Mouse (Mus musculus) intestine, embryonic 16.5 days (tissue): ENCODE data around the gene Slc46a2. TPM values are rescaled to one million over a fixed set of nuclear protein-coding genes. Genes with fewer than 3 reads are reported as not detected.

Experiments
- ATAC-seq: fragments of 200-750 bp; cut with Nextera tagmentation; 2 replicates; pipeline ENCODE4 v1.8.0; 2017; ENCODE audit warnings: moderate TSS enrichment, moderate library complexity
- H3K27ac ChIP-seq: fragments of 300-500 bp; sonication (generic); 2 replicates; pipeline ENCODE4 v1.5.1; 2014; ENCODE audit warnings: mild to moderate bottlenecking, low read length
- H3K27me3 ChIP-seq: fragments of 300-500 bp; sonication (generic); replicated peaks from 2 replicates; pipeline ENCODE4 v1.6.1; 2014; ENCODE audit warnings: low read length, control low read depth, mixed read lengths; ENCODE audit not compliant: control insufficient read depth, insufficient read depth
- H3K36me3 ChIP-seq: fragments of 300-500 bp; sonication (generic); 2 replicates; pipeline ENCODE4 v1.6.1; 2014; ENCODE audit warnings: low read length, control low read depth; ENCODE audit not compliant: control insufficient read depth, insufficient read depth
- H3K4me1 ChIP-seq: fragments of 300-500 bp; sonication (generic); 2 replicates; pipeline ENCODE4 v1.6.1; 2014; ENCODE audit warnings: low read length, control low read depth, mixed read lengths; ENCODE audit not compliant: control insufficient read depth, insufficient read depth
- H3K4me2 ChIP-seq: fragments of 300-500 bp; sonication (generic); 2 replicates; pipeline ENCODE4 v1.6.1; 2014; ENCODE audit warnings: low read depth, low read length, control low read depth
- H3K4me3 ChIP-seq: fragments of 300-500 bp; sonication (generic); 2 replicates; pipeline ENCODE4 v1.5.1; 2014; ENCODE audit warnings: mild to moderate bottlenecking, low read length
- H3K9ac ChIP-seq: fragments of 300-500 bp; sonication (generic); 2 replicates; pipeline ENCODE4 v1.6.1; 2014; ENCODE audit warnings: low read depth, low read length
- H3K9me3 ChIP-seq: fragments of 300-500 bp; sonication (generic); 2 replicates; pipeline ENCODE4 v1.6.1; 2016; ENCODE audit warnings: low read length, control low read depth; ENCODE audit not compliant: control insufficient read depth
- WGBS: fragments of 180-500 bp; shearing (Covaris S2); extraction: QIAGEN DNeasy Blood & Tissue Kit; methylation state at CpG from one replicate; pipeline ENCODE4 v1.1.7; 2014; 5-methylcytosine and 5-hydroxymethylcytosine counted together
- polyA plus RNA-seq: library from polyadenylated mRNA; unstranded; fragments of >200 nt; fragmentation: Nextera tagmentation; extraction: Ambion mirVana; gene quantifications from 2 replicates; pipeline ENCODE4 v1.2.1, GENCODE M21; 2015

The Slc46a2 gene
- polyA plus RNA-seq: not detected in 2 replicates

DNA sequence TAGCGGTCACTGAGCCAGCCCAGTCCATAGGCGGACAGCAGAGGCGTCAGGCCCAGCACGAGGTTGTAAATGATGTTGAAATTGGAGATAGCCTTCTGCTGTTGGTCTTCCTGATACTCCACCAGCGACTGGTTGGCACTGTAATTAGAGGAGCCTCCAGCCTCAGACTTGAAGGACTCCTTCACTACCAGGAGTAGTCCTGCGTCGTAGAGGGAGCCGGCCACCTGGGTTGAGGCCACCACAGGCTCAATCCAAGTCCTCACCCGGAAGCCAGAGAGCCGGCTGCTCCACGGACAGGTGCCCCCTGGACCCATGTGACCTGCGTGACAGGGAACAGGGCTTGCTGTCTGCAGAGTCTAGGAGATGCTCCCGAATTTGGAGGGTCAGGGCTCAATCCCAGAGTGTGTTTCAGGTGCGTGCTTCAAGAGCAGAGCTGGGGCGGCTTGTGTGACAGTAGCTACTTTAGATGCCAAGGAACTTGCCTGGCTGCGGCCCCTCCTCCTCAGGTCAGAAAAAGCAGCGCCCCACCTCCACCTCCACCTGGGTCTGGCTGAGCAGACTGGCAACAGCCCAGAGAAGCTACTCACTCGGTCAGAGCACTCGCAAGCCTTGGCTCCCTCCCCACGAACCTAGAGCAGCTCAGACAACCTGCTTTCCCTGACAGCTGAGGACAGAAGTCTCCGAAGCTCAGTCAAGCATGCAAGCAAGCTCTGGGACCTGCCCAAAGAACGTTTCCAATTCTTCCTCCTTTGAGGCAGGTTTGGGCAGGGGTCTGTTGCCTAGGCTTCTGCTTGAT, at the start of gene Slc46a2:
TSS of gene Slc46a2 (minus strand) at position 449 of the 796 bp plus-strand sequence.
- H3K9ac ChIP-seq: no peak within 1 kb of the TSS
- H3K9me3 ChIP-seq: no peaks in the 10 kb centered on the region
- H3K4me2 ChIP-seq: 0 out of 2 replicates have a peak within 1 kb of the TSS, but pooled peaks have one; percentile 17
- ATAC-seq: no peak
- H3K27me3 ChIP-seq: no peaks in the 10 kb centered on the region; the same call in 1 of the 2 replicates
- H3K27ac ChIP-seq: no peak within 1 kb of the TSS
- no peaks in the 10 kb centered on the region for H3K4me1 ChIP-seq
- H3K4me3 ChIP-seq: no peak within 1 kb of the TSS
- H3K36me3 ChIP-seq: no peaks in the 10 kb centered on the region
- WGBS: 15% methylated on average over 22 of the region's 22 CpGs

DNA sequence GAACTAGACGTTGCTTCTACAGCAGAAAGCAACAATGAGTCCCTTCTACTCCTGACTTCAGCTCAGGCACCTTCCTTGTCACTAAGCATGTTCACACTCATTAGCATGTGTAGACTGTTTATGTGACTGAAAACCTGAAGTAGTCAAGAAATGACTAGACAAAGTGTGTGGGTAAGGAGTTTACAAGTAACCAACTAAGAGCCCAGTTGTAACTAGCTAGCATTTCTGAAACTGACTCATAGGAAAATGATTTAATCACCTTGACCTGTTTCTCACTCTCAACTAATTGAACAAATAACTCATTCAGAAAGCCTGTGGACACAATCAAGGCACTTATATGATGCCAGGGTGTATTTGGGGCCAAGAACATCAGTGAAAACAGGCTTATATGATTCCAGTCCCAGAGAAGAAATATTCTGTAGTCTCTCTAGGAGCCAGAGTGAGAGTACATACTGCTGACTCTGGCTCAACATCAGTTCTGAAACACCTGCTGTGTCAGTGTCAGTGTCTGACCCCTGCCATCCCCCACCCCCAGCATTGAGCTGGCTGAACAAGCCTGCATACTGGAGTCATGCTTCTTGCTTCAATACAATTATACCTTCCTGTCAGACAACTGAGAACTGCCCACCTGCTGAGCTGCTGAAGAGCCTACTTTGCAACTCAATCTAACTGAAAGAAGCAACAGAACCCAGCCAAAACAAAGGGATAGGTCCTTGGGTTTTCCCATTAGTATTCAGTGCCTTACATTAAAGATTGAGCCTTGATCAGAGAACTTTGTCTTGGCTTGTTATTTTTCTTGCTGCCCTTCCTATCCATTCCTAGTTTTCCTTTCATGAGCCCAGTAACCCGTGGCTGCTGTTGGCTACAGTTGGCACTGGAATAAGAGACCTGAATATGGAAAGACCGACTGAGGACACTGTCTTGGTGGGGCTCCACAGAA, 48.8 kb upstream of the Slc46a2 start, which contains the start of gene Mup6:
TSS of gene Mup6 (plus strand) at position 890 of the 940 bp plus-strand sequence.
- ATAC-seq: no peak

DNA sequence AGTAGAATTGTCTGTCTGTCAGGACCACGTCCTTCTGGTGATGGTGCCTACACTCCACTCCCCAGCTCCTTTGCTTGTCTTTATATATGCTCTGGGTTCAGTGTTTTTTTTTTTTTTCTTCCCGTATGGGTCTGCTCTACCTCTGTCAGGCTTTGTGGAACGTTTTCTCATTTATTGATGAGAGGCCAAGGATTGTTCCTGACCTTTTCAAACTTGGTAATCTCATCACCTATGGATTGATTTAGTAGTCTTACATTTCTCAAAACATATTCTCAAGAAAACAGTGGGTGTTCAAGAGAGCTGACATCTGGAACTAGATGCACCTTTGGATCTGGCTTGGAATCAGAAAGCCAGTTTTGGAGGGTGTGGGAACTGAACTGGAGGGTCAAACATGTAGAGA, 45.8 kb upstream of the Slc46a2 start, which contains the start of gene Mup4:
TSS of gene Mup4 (minus strand) at position 101 of the 400 bp plus-strand sequence.
- H3K9me3 ChIP-seq: no peaks in the 10 kb centered on the region
- WGBS: 78% methylated on average over 3 of the region's 3 CpGs
- H3K4me3 ChIP-seq: no peak within 1 kb of the TSS
- no peaks in the 10 kb centered on the region for H3K36me3 ChIP-seq
- H3K9ac ChIP-seq: no peak within 1 kb of the TSS
- H3K27ac ChIP-seq: no peak within 1 kb of the TSS
- no peak within 1 kb of the TSS for H3K4me2 ChIP-seq
- no peak for ATAC-seq
- no peaks in the 10 kb centered on the region for H3K4me1 ChIP-seq
- no peaks in the 10 kb centered on the region for H3K27me3 ChIP-seq

More for the DNA sequence above, 48.8 kb upstream of the Slc46a2 start, which contains the start of gene Mup6:
- WGBS: 56% methylated on average over 3 of the region's 3 CpGs
- H3K27ac ChIP-seq: no peak within 1 kb of the TSS
- H3K4me1 ChIP-seq: no peaks in the 10 kb centered on the region
- no peak within 1 kb of the TSS for H3K4me3 ChIP-seq
- H3K4me2 ChIP-seq: no peak within 1 kb of the TSS
- no peak within 1 kb of the TSS for H3K9ac ChIP-seq
- H3K36me3 ChIP-seq: no peaks in the 10 kb centered on the region
- no peaks in the 10 kb centered on the region for H3K9me3 ChIP-seq
- H3K27me3 ChIP-seq: no peaks in the 10 kb centered on the region

DNA sequence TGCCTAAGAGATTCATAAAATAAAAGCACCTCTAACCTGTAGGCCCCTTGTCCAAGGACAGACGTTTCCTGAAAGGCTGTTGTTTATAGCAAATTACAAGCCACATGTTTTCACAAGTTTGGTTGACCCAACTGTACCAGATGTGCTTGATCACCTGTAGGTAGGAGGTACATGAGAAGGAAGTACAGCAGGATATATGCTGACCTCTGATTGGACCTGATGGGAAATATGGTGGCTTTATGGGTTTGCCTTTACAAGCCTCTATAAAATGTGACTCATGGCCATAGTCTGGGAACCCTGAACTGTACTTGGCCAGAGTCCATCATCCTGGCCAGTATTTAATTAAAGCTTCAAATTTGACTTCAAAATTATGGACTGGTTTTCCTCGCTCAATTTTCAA, 22.7 kb upstream of the Slc46a2 start:
- ATAC-seq: peak; percentile 50; the same call in 1 of the 2 replicates
- 67% methylated on average over 2 of the region's 2 CpGs for WGBS
- no peaks in the 10 kb centered on the region for H3K9me3 ChIP-seq
- H3K27me3 ChIP-seq: no peaks in the 10 kb centered on the region
- H3K4me1 ChIP-seq: no peaks in the 10 kb centered on the region
- H3K9ac ChIP-seq: no peak overlapping the region
- no peak overlapping the region for H3K4me2 ChIP-seq
- H3K36me3 ChIP-seq: no peaks in the 10 kb centered on the region
- no peak overlapping the region for H3K27ac ChIP-seq
- H3K4me3 ChIP-seq: no peak overlapping the region

DNA sequence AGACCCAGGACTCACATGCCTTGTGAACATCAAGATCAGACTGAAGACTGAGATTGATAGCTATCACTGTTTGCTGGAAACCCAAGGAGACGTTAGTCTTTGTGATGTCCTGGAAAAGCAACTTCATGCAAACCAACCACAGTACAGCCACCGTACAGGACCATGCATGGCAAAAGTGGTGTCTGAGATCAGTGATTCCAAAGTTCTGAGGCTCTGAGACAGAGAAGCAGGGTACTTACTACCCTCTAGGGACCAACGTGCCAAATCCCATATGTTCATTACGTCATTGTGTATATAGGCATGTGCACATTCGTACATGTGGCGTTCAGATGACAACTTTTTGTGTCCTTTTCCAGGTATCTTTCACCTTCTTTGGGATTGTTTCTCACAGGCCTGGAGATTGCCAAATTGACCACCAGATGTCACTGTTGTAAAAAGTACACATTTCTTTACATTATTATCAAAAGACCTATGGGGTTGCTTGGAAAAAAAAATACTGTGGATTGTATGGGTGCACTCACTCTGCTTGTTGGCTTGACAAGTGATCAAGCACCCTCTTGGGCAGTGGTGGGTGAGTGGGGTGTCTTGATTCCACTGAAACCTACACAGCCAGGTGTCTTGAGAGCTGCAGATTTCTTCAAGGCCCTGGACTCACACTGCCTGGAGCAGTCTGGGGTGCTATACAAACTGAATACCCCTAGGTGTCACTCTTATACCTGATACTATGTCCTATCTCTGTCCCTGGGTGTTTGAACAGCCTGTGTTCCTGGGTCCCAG, 17.8 kb upstream of the Slc46a2 start:
- Histone ChIP-seq H3K9ac (no peak overlapping the region), H3K36me3 (no peaks in the 10 kb centered on the region), H3K9me3 (no peaks in the 10 kb centered on the region), H3K27me3 (no peaks in the 10 kb centered on the region; the same call in 1 of the 2 replicates), H3K27ac (no peak overlapping the region), H3K4me3 (no peak overlapping the region), H3K4me2 (no peak overlapping the region), H3K4me1 (no peaks in the 10 kb centered on the region)
- peak; percentile 68 for ATAC-seq
- 53% methylated on average over 6 of the region's 6 CpGs for WGBS

DNA sequence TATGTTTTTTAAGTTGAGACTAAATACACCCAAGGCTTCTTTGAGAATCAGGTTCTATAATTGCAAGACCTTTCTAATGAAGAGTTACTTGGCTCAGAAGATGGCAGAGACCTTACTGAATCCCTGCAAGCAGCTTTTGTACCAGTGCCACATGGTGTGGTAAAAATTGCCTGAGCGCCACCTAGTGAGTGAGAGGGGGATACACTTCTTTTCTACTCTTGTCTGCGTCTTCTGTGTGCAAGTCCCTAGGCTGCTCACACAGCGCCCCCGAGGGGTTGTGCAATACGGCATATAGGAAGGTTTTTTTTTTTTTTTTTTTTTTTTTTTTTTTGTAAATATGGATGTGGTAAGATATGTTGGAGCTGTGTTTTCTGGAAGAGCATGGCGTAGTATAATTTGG, 13.5 kb upstream of the Slc46a2 start:
- WGBS: 25% methylated on average over 6 of the region's 6 CpGs
- Histone ChIP-seq H3K9ac (no peak overlapping the region), H3K4me2 (no peak overlapping the region), H3K36me3 (no peaks in the 10 kb centered on the region), H3K27ac (no peak overlapping the region), H3K27me3 (no peaks in the 10 kb centered on the region; the same call in 1 of the 2 replicates), H3K4me3 (no peak overlapping the region), H3K4me1 (no peaks in the 10 kb centered on the region), H3K9me3 (no peaks in the 10 kb centered on the region)
- ATAC-seq: peak; percentile 40; the same call in 1 of the 2 replicates

DNA sequence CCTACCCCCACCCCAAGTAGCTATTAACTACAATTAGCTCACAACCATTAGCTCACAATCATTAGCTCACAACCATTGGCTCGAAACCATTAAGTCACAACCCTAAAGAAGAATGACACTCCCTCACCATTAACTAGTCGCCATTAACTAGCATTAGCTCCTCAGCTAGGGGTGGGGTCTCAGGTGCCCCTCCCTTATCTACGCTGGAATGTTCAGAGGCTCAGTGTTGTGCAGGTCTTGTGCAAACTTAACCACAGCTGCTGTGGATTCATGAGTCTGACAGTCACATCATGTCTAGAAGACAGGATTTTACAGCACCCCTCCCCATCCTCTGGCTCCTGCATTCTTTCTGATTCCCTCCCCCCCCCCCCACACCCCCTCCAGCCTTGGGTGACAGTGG, 12.8 kb upstream of the Slc46a2 start:
- no peak overlapping the region for H3K4me3 ChIP-seq
- ATAC-seq: no peak
- no peaks in the 10 kb centered on the region for H3K9me3 ChIP-seq
- no peaks in the 10 kb centered on the region for H3K4me1 ChIP-seq
- no peaks in the 10 kb centered on the region for H3K36me3 ChIP-seq
- no peak overlapping the region for H3K4me2 ChIP-seq
- H3K27ac ChIP-seq: no peak overlapping the region
- no peak overlapping the region for H3K9ac ChIP-seq
- WGBS: 77% methylated on average over 3 of the region's 3 CpGs
- no peaks in the 10 kb centered on the region; the same call in 1 of the 2 replicates for H3K27me3 ChIP-seq

DNA sequence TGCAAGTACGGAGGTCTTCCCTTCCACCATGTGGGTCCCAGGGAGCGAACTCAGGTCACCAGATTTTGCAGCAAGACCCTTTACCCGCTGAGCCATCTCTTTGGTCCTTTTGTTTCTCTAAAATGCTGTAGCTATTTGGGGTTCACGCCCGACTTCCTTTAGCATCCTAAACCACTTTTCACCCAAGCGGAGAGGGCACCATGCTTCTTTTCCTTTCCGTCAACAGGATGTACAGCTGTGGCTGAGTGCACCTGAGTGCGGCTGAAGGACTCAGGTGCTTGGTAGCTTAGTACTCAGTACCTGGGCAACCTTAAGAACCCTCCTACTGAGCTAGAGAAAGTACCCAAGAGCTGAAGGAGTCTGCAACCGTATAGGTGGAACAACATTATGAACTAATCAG, 10.2 kb upstream of the Slc46a2 start:
- Histone ChIP-seq H3K36me3 (no peaks in the 10 kb centered on the region), H3K4me2 (no peak overlapping the region), H3K4me1 (no peaks in the 10 kb centered on the region), H3K9ac (no peak overlapping the region), H3K4me3 (no peak overlapping the region), H3K27me3 (no peaks in the 10 kb centered on the region; the same call in 1 of the 2 replicates), H3K9me3 (no peaks in the 10 kb centered on the region), H3K27ac (no peak overlapping the region)
- WGBS: 88% methylated on average over 9 of the region's 9 CpGs
- ATAC-seq: no peak
